Mouse (Mus musculus): Measurements from ENCODE around the gene Nudt19.

DNA sequence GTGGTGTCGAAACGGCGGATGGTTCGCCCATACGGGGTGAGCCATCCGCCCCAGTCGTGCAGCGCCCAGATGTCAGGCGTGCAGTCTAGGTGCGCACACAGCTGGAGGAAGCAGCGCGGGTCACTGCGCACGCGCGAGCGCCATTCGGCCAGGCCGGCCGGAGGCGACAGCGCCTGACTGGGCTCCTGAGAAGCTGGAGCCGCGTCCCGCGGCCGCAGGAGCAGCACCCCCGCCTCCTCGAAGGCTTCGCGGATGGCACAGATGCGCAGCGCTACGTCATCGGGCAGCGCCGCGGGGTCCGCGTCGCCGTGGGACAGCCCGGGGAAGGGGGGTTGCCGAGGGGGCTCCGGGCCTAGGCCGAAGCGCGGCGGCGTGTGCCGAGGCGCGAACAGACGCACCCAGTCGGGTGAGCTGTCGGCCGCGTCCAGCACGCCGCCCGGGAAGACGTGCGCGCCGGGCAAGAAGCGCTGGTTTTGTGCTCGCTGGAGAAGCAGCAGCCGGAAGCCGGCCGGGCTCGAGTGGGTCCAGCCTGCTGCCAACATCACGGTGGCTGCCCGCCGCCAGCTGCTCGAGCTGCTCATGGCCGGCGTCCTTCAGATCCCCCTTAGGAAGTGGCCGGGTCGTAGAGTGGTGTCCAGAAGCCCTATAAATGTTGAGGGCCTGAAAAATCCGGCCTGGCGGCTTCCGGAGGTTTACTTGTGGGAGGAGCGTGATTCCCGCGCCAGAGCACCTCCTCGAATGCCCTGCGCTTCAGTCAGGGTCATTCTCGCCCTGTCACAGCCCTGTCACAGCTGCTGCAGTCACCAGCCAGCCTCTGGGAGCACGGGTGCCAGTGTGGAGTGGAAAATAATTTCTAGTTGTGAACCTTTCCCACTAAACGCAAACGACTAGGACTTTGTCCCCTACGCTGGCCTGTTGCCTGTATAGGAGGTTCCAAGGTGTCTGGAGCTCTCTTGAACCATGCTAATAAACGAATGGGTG lies 590 bp downstream of the Nudt19 start:
- TF ChIP-seq CTCF (IDR thresholded peaks at IDR 0.05; ENCODE audit: low read depth) (no peak), EP300 (IDR thresholded peaks at IDR 0.05; ENCODE audit: low read depth) (peak; percentile 30; the same call in 1 of the 2 replicates)
